Mouse (Mus musculus) left cerebral cortex, adult 18-20 months (tissue): ENCODE results near the gene Serp2. TPM values are rescaled to one million over a fixed set of nuclear protein-coding genes. Genes with fewer than 3 reads are reported as not detected.
A peak's percentile ranks its signal among the peaks of the same experiment; 100 is the strongest.

Experiments used
- DNase-seq, 2 experiments: peaks; one replicate each; pipeline ENCODE4 v3.0.0; 2021 to 2022; ENCODE audit warnings: low spot score in 2 of 2, mixed read lengths in 1 of 2
- total RNA-seq, 2 experiments: library from RNA; stranded (reverse); gene quantifications; 2 replicates each; pipeline ENCODE4 v1.2.3; 2021

Gene Serp2
- total RNA-seq, 2 experiments from 2014 or later: 180 to 192 TPM

GRCm38 (mm10) chr14:76528641-76529040 lies 28.0 kb downstream of the Serp2 start:
- no peak for DNase-seq

GRCm38 (mm10) chr14:76527758-76528313 lies 28.9 kb downstream of the Serp2 start:
- DNase-seq: no peak

GRCm38 (mm10) chr14:76527030-76527719 lies 29.5 kb downstream of the Serp2 start:
- no peak for DNase-seq

DNA sequence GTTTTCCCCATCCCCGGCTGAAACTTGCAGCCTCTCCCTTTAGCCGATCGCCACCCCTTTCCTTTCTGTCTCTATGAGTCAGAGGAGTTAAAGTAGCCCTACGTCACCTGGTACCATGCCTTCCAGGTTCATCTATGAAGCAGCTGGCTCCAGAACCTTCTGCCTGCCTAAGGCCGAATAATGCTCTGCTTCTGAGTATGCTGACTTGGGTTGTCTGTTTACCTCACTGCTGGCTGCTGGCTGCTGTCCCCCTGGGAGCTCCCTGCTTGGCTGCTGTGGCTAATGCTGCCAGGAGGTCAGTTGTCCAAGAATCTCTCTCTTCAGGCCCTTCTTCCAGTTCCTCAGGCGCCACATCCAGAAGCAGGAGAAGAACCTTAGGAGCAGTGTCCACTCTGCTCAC lies 30.2 kb downstream of the Serp2 start:
- DNase-seq: no peak

DNA sequence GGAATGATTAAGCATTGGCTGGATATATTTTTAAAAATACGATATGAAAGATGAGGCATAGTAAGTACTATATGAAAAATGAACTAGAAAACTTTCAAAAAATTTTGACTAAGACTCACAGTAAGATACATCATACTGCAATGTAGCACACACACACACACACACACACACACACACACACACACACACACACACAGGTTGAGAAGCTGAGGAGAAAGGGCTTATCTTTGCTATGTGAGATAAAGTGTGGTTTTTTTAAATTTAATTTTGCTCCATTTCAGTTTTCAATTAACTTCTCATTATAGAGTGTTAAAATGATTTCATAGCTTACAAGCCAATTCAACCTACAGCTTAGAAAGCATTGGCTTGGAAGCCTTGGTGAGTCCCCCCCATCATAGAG lies 33.3 kb downstream of the Serp2 start:
- DNase-seq: no peak

DNA sequence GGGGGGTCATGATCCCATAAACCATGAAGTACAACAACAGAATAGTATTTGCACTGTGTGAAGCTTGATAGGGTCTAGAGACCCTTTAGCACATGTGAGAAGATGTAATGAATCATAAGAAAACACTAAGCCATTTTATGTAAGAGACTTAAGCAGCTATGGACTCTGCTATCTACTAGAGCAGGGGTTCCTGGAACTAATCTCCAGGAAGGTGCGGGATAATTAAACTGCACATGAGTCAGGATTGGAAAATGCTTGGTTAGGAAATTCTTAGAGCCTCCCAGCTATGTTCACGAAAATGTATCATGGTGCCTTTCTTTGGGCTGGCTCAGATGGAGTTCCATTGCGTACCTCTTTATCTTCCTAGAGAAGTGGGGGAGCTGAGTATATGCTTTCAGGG lies 35.4 kb downstream of the Serp2 start:
- no peak for DNase-seq

DNA sequence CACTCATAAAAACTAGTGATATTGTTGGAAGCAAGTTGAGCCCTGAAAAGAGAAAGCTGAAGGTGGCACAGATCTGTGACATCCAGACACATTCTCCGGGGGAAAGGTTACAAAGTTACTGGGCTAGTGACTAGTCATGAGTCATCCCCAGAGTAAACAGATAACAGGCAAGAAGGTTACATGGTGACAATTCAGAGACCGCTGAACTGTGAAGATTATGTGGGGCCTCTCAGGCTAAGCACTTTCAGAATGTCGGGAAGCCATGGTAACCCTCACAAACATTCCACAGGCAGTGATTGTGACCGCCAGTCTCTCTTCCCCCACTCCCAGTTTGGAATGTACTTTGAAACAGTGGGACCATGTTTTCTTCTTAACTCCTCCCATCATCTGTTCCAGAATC lies 36.1 kb downstream of the Serp2 start:
- no peak for DNase-seq

GRCm38 (mm10) chr14:76518217-76518616 lies 38.5 kb downstream of the Serp2 start:
- DNase-seq: no peak

DNA sequence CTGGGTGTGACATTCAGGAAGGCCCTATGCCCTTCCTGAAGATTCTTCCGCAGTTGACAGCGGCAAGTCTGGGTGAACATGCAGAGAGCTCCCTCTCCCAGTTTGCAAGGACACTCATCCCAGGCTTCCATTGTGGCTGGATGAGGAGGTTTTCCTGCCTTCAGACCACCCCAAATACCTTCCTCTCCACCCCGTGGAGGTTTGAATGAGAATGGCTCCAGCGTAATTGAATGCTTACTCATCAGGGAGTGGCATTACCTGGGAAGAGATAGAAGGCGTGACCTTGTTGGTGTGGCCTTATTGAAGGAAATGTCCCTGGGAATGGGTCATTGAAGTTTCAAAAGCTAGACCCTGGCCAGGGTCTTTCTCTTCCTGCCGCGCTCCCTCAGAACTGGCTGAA lies 41.1 kb downstream of the Serp2 start:
- no peak for DNase-seq

GRCm38 (mm10) chr14:76514050-76514585 lies 42.6 kb downstream of the Serp2 start:
- DNase-seq: no peak

GRCm38 (mm10) chr14:76513395-76514049 lies 43.2 kb downstream of the Serp2 start:
- no peak for DNase-seq

GRCm38 (mm10) chr14:76511971-76512370 lies 44.7 kb downstream of the Serp2 start:
- no peak for DNase-seq

DNA sequence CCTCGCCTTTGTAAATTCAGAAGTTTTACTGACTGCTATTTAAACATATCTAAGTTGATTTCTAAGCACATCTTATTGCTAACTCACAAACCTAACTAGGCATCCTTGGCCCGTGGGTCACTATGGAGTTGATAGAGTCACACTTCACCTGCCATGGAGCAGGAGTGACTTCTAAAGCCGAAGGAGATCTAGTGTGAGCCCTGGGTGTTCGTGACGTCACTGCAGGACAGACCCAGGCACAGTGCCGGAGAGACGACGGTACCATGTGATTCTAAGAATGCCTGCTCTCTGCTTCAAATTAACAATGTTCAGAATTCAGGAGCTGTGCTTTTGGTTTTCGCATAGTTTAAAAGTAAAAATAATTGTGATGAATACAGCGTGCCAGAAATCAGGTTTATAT lies 48.0 kb downstream of the Serp2 start:
- no peak for DNase-seq

DNA sequence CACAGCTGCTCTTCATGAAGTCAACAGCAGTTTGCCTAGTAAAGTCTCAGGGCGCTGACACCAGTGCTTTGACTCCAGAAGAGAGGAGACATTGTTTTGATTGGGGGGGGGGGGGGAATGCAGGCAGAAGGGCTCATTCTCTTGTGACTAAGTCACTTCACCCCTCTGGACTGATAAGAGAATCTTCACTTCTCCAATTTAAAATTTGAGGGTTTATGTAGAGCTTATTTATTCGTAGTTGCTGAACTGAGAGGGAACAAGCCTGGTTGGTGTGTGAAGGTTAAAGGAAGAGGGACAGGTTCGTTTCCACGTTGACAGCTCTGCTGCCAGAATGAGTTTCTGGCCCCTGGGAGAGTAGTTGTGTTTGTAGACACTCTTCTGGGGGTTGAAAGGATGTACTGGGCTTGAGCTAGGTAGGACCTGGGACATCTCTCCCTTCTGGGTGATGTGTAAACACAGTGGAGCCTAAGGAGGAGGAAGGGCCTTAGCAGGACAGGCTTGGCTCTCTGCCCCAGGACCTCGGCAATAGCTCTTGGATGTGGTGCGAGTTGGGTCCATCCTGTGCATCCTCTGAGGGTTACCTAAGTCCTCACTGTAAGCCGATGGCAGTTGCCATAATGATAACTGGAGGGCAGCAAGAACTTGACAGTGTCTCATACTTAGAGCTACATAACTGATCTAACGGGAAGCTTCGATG lies 48.7 kb downstream of the Serp2 start:
- no peak for DNase-seq

DNA sequence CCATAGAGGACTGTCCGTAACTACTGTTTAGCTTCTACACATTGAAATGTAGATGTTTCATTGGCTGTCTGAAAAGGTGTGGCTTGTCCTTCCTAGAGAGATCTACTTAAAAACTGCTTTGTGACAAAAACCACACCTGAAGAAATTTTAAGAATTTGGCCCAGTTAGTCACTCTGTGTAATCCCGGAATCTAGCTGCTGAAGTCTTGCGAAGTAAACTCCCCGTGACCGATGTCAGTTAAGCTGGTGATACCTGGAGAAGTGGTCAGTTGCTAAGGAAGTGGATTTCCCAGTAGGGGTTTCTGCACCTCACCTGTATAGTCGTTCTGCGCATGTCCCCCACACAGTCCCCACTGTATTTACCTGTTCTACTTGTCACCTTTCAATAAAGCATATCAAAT lies 49.3 kb downstream of the Serp2 start:
- DNase-seq: no peak

DNA sequence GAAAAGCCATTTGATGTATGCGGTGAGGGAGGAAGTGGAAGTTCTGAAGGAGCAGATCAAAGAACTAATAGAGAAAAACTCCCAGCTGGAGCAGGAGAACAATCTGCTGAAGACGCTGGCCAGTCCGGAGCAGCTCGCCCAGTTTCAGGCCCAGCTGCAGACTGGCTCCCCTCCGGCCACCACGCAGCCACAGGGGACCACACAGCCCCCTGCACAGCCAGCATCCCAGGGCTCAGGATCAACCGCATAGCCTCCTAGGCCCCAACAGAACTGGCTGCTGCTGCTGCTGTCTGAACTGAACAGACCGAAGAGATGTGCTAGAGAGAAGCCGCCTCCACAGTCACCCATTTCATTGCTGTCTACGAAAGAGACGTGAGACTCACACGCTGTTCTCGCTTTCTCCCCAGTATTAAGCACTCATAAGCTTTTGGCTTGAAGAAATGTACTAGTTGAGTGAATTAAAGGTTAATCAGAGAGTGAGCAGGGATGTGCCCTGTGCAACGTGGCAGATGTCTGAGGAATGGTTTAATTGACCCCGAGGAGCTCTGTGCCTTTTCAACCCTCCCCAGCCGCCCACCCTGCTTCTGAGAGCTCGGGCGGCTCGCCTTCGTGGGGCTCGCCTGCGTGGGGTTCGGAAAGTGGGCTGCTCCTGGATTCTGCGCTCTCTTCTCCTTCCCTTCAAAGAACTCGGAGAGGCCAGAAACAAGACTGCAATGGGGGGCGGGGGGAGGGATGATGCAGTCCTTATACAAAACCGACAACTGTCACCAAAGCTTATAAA lies 50.1 kb downstream of the Serp2 start:
- no peak for DNase-seq

DNA sequence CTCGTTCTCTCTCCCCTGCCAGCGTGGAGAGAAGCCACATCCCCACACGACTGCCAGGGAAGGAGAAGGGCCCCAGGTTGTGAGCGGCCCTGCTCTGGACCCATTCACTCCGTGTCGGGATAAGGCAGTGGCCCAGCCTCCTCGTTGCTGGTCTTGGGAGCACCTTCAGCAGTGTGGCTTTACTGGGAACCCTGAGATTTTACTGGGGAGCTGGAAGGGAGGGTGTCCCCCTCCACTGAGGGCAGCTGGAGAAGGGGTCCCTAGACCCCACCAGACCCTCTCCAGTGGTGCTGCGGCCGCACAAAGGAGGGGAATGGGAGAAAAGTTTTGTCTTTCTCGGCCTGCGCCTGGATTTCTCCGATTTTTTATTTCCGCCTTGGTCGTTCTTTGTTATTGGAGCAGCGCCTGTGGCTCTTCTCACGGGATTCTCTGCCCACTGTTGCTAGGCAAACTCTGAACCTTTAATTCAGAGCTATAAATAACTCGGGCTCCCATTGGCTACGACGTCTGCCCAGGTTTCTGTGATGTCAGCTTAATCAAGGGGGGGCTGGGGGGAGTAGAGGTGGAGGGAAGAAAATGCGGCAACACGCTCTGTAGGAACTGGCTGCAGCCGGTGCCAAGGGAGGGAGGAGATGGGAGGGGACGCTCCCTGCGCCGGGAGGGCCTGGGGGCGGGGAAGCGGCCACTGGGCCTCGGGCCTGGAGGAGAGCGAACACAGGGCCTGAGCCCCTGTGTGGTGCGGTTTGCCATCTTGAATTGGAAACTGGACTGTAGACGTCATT lies 51.1 kb downstream of the Serp2 start:
- DNase-seq: peak; percentile 68 to 81

GRCm38 (mm10) chr14:76505101-76505438 lies 51.6 kb downstream of the Serp2 start:
- no peak for DNase-seq

GRCm38 (mm10) chr14:76504121-76504737 lies 52.5 kb downstream of the Serp2 start:
- peak; percentile 93 to 94 for DNase-seq
